Mouse (Mus musculus): Measurements from ENCODE around the gene Dap.

GRCm38 (mm10) chr15:31309526-31309925 is 85.4 kb downstream of the Dap start:
- TF ChIP-seq CTCF (IDR thresholded peaks at IDR 0.05; ENCODE audit: insufficient read depth, low read depth, low read length) (peak; percentile 73), POLR2A (IDR thresholded peaks at IDR 0.05; ENCODE audit: insufficient read depth, low read depth, low read length) (no peak)

Data from olfactory bulb, adult 2 months (tissue).